Mouse (Mus musculus) c-Kit-positive CD71-negative TER-119-negative erythroid progenitor cells, embryonic 14.5 days (primary cell): Measurements from ENCODE around the gene Rilpl1.
"Not testable (repeated sequence)": the region's sequence is repeated elsewhere in the genome, so short reads cannot be mapped to it uniquely, and the experiment has no call there.

Experiments used
- DNase-seq: peaks from one replicate; pipeline ENCODE4 v3.0.0-alpha.2; 2013; ENCODE audit warnings: low read depth

Rilpl1 gene

DNA sequence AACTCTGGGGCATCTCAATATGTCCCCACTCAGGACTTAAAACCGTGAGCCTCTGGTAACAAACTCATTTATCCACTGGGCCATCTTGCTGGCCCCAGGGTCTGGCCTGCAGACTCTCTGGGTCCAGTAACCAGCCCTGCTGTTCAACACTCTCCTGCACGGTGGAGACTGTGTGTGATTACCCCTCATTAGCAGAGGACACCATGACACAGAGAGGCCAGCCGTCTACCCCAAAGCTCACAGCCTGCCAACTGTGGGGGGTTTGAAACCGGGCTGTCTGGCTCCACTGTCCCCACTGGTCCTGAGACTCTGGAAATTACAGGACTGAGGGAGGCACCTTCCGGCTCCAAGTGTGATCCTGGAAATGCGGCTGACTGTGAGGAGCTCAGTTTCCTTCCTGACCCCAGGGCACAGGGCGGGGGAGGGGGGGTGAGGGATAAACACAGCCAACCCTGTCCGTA, 2.0 kb downstream of the Rilpl1 start:
- no peak for DNase-seq

DNA sequence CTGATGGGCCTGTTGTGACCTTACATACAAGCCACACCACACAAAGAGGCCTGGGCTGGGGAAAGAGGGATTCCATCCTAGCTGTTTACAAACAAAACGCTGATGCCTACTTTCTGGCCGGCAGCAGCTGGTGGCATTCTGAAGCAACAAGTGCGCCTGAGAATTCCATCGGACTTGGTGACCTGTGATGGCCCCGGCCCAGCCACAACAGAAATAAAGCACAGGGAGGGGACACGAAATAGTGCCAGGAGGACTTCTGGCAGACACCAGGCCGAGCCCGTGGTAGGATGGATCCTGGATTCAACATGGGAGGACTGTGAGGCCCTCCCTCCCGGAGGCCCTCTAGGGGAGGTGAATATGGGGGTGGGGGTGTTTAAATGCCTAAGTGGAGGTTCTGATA, 2.4 kb downstream of the Rilpl1 start:
- no peak for DNase-seq

DNA sequence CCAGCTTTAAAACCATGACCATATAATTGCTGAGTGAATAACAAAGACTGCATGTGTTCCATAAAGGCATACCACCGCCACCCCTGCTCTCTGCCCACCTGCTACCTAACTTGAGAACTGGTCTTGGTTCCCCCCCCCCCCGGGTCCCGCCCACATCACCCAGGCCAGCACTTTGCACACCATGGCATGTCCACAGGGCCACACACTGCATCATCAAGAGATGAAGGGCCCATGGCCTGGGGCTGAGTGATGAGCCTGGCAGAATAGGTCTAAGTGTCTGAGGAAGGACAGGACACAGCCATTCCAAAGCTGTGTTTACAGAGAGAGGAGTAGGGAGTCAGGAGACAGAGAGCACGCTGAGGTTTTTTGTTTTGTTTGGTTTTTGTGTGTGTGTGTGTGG, 2.8 kb downstream of the Rilpl1 start:
- no peak for DNase-seq

DNA sequence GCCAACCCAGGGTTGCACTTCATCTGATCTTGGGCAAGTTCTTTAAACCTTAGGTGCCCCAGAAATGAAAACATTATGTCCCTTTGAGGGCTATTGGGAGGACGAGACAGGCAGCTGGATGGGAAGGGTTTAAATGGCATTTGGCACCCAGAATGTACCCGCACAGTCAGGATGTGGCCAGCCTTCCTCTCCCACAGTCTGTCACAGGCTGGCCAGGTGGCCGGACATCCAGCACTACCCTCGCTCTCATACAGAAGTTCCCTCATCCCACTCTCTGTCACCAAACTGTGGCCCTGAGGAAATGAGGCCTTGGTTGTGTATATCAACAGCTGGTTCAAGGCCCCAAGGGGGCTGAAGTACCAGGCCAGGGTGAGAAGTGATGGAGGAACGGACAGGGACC, 6.2 kb downstream of the Rilpl1 start:
- DNase-seq: no peak

GRCm38 (mm10) chr5:124523032-124523431, 8.2 kb downstream of the Rilpl1 start:
- DNase-seq: no peak

DNA sequence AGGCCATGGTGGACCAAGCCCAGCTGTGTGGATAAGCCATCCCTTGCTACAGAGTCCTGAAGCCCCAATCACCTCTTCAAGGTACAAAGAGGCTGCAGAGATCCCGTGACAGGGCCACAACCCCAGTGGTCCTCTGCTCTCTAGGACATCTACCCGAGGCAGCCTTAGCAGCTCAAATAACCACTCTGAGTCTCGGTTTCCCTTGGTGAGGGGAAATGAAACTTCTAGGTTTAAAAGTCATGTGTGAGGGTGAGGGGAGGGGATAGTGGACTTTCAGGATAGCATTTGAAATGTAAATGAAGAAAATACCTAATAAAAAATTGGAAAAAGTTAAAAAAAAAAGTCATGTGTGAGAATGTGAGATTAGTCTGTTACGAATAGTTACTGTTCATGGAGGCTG, 9.6 kb downstream of the Rilpl1 start:
- no peak for DNase-seq

GRCm38 (mm10) chr5:124518648-124519047, 12.5 kb downstream of the Rilpl1 start:
- DNase-seq: no peak

DNA sequence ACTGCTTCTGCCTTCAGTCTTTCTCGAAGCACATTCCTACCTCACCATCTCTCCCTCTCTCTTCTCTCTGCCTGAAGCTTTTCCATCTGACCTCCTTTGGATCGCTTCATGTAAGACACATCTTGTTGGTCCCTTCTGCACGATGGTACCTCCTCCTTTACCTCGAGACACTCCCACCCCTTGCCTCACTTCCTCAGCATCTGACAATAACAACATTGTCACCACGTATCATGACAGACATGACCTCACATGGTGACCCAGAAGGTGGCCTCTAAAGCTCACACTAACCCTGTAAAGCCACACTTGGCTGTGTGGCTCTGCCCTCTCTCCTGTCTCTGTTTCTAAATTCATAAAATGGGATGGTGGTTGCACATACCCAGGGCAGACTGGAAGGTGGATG, 15.4 kb downstream of the Rilpl1 start:
- DNase-seq: no peak

GRCm38 (mm10) chr5:124510536-124511050, 20.6 kb downstream of the Rilpl1 start:
- DNase-seq: no peak

- no peak for DNase-seq
These were observed 21.4 kb downstream of the Rilpl1 start for GRCm38 (mm10) chr5:124509742-124510237.

- no peak for DNase-seq
These were observed 22.0 kb downstream of the Rilpl1 start for GRCm38 (mm10) chr5:124509200-124509599.

DNA sequence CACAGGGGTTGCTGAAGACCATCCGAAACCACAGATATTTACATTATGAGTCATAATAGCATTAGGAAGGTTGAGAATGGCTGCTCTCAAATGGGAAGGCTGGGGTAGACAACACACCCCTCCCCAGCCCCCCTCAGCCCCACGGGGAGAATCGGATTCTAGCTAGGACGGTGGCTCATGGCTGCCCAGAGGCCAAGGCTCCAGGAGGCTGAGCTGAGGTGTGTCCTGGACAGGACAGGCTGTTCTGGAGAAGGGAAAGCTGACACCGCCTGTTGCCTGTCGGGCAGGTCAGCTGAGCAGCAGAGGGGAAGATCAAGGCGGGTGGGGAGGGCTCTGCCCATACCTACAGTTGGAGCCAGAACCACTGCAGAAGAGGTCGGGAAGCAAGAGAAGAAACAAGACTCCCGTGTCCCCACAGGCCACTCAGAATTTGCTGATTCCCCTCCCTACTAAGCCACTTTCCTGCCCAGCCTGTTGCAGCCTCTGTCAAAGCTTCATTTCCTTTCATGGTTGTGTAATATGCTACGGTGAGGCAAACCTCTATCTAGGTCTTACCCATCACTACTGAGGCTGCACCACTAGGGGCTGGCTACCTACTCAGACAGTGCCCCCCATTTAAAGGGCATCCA, 24.3 kb downstream of the Rilpl1 start:
- no peak for DNase-seq

DNA sequence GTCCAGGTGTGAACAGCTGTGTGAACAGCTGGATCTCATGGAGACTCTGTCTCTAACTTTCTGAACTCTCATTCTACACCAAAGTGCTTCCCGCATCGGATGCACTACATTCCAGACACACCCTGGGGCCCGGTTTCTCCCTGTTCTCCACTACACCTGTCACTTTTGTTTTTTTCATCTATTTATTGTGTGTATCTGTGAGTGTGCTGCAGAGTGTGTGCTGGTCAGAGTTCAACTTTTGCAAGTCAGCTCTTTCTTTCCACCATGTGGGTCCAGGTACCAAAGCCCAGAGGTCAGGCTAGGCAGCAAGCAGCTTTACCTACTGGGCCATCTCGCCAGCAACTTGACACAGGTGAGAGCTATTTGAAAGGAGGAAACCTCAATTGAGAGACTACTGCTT, 26.0 kb downstream of the Rilpl1 start:
- no peak for DNase-seq

- no peak for DNase-seq
These were observed 27.4 kb downstream of the Rilpl1 start for GRCm38 (mm10) chr5:124503742-124504141.

DNA sequence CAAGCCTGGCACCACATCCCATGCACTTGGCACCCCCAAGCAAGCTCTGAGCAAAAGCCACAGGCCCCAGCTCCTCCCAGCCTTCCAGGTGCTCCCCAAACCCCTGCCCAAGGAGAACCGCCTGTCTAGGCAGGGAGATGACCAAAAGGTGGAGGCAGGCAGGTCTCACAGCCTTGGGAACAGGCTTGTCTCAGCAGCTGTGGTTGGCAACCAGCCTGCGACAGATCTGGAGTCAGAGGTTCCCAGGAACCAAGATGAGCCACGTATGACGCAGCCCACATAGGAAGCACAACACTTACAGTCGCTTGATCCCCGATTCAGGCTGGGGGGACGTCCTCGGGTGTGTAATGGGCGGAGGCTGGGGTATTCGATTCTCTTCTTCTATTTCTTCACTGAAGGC, 29.6 kb downstream of the Rilpl1 start:
- DNase-seq: no peak

DNA sequence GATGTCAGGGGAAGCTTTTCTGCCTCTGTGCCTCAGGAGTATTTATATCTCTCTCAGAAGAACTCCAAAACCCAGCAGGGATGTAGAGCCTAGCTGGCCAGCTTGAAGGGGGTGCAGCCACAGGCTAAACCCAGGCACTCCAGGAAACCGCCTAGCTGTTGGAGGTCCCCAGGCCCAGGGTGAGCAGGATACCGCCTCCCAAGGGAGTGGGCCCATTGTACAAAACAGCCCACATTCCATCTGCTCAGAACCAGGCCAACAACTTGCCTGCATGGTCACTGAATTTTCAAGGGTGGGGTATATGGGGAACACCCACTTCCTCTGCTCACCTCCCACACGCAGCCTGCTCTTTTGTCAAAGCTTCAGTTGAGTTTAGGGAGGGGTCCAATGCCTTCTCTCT, 30.6 kb downstream of the Rilpl1 start:
- no peak for DNase-seq

- not testable (repeated sequence) for DNase-seq
These were observed 31.2 kb downstream of the Rilpl1 start for GRCm38 (mm10) chr5:124500037-124500436.

DNA sequence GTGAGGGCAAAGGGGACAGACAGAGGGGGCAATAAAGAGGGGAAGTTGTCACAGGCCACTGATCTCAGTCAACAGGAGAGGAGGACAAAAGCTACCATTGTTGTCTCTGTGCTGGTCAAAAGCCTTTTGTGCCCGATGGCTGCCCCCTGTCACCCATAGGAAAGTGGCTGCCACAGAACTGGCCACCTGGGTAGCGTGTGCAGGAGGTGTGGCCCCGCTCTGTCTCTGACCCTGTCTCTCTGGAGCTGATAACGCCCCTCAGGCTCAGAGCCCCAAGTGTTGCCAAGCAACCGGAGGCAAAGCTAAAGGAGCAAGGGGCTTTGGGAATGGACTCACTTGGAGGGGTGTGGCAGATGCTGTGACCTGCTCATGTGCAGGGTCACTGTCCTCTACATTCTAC, 32.2 kb downstream of the Rilpl1 start:
- no peak for DNase-seq

GRCm38 (mm10) chr5:124498221-124498876, 32.8 kb downstream of the Rilpl1 start:
- DNase-seq: no peak

- DNase-seq: no peak
These were observed 34.3 kb downstream of the Rilpl1 start for GRCm38 (mm10) chr5:124496614-124497514.

GRCm38 (mm10) chr5:124495547-124495946, 35.6 kb downstream of the Rilpl1 start:
- no peak for DNase-seq

- no peak for DNase-seq
These were observed 37.7 kb downstream of the Rilpl1 start for GRCm38 (mm10) chr5:124493455-124493854.
